22 mouse cellular contexts compared by ENCODE assay signal in genomic region chr12:85298835-85299180, GRCm38 (mm10). TPM values are rescaled to one million over a fixed set of nuclear protein-coding genes. Genes with fewer than 3 reads are reported as not detected.
A peak's percentile ranks its signal among the peaks of the same experiment; 100 is the strongest.
DNase-seq lines count a peak whose midpoint lies in the region; ATAC-seq and TF ChIP-seq lines count a peak whose summit lies in the region.
"Had no signal": no experiment of that assay in that cellular context is flagged by ENCODE, and none has a peak within 500 bp of the region (broad histone marks: within the 10 kb centered on the region; RNA-seq: fewer than 3 reads in every experiment).

No protein-coding gene starts in this region.

- no peak overlapping the region for H3K4me2 ChIP-seq in intestine, embryonic 15.5 days (replicated peaks)
- H3K4me2 ChIP-seq in intestine, postnatal 0 days (replicated peaks; ENCODE audit: low read depth), result no peak overlapping the region
- no peak overlapping the region for H3K4me2 ChIP-seq in lung, embryonic 14.5 days
- H3K4me2 ChIP-seq in intestine, embryonic 16.5 days (ENCODE audit: low read depth, low read length), result no peak overlapping the region
- no peak overlapping the region for H3K4me2 ChIP-seq in stomach, embryonic 15.5 days
- H3K4me2 ChIP-seq: heart, embryonic 12.5 days; hindbrain, embryonic 13.5 days had no signal

- H3K36me3 ChIP-seq in intestine, embryonic 15.5 days, result peaks cover 21% of the 10 kb centered on the region
- H3K36me3 ChIP-seq in intestine, postnatal 0 days (ENCODE audit: control insufficient read depth, insufficient read depth), result peaks cover 28% of the 10 kb centered on the region
- H3K36me3 ChIP-seq in lung, embryonic 14.5 days (ENCODE audit: insufficient read depth), result peaks cover 38% of the 10 kb centered on the region
- H3K36me3 ChIP-seq in intestine, embryonic 16.5 days (ENCODE audit: control insufficient read depth, insufficient read depth, low read length), result peaks cover 12% of the 10 kb centered on the region
- H3K36me3 ChIP-seq in stomach, embryonic 15.5 days, result peaks cover 25% of the 10 kb centered on the region

- no peak overlapping the region for H3K4me3 ChIP-seq in intestine, embryonic 15.5 days (replicated peaks)
- H3K4me3 ChIP-seq in intestine, postnatal 0 days (ENCODE audit: low read depth, low read length), result no peak overlapping the region
- no peak overlapping the region for H3K4me3 ChIP-seq in lung, embryonic 14.5 days (ENCODE audit: low read depth, low read length)
- no peak overlapping the region for H3K4me3 ChIP-seq in intestine, embryonic 16.5 days (ENCODE audit: low read length)
- H3K4me3 ChIP-seq in stomach, embryonic 15.5 days (replicated peaks), result no peak overlapping the region
- H3K4me3 ChIP-seq: heart, embryonic 12.5 days; hindbrain, embryonic 13.5 days; left cerebral cortex, adult 2 months had no signal

- peaks cover 12% of the 10 kb centered on the region for H3K4me1 ChIP-seq in intestine, embryonic 15.5 days (replicated peaks)
- H3K4me1 ChIP-seq in intestine, postnatal 0 days (replicated peaks; ENCODE audit: control insufficient read depth, insufficient read depth, low read length), result no peaks in the 10 kb centered on the region
- peaks cover 5% of the 10 kb centered on the region for H3K4me1 ChIP-seq in lung, embryonic 14.5 days (ENCODE audit: insufficient read depth)
- peaks cover 12% of the 10 kb centered on the region; the same call in 1 of the 2 replicates for H3K4me1 ChIP-seq in intestine, embryonic 16.5 days (ENCODE audit: control insufficient read depth, insufficient read depth, low read length)
- 0 out of 2 replicates have a peak, but pooled peaks cover 5% of the 10 kb centered on the region for H3K4me1 ChIP-seq in stomach, embryonic 15.5 days
- H3K4me1 ChIP-seq: heart, embryonic 12.5 days; hindbrain, embryonic 13.5 days had no signal

- no peaks in the 10 kb centered on the region for H3K27me3 ChIP-seq in intestine, embryonic 15.5 days (replicated peaks)
- no peaks in the 10 kb centered on the region for H3K27me3 ChIP-seq in intestine, postnatal 0 days (replicated peaks; ENCODE audit: control insufficient read depth, insufficient read depth, low read length)
- no peaks in the 10 kb centered on the region for H3K27me3 ChIP-seq in lung, embryonic 14.5 days (ENCODE audit: insufficient read depth, low read length)
- no peaks in the 10 kb centered on the region for H3K27me3 ChIP-seq in intestine, embryonic 16.5 days (replicated peaks; ENCODE audit: control insufficient read depth, insufficient read depth, low read length)
- H3K27me3 ChIP-seq in stomach, embryonic 15.5 days (replicated peaks), result no peaks in the 10 kb centered on the region
- H3K27me3 ChIP-seq: heart, embryonic 12.5 days; hindbrain, embryonic 13.5 days had no signal

- 56% methylated on average over 1 of the region's 1 CpGs for WGBS in intestine, embryonic 15.5 days
- 63% methylated on average over 1 of the region's 1 CpGs for WGBS in intestine, postnatal 0 days
- 51% methylated on average over 1 of the region's 1 CpGs for WGBS in lung, embryonic 14.5 days
- WGBS in intestine, embryonic 16.5 days, result 65% methylated on average over 1 of the region's 1 CpGs
- 65% methylated on average over 1 of the region's 1 CpGs for WGBS in stomach, embryonic 15.5 days

- H3K9ac ChIP-seq in intestine, embryonic 15.5 days, result no peak overlapping the region
- no peak overlapping the region for H3K9ac ChIP-seq in intestine, postnatal 0 days (ENCODE audit: low read depth, low read length)
- H3K9ac ChIP-seq in lung, embryonic 14.5 days, result no peak overlapping the region
- no peak overlapping the region for H3K9ac ChIP-seq in intestine, embryonic 16.5 days (ENCODE audit: low read depth, low read length)
- H3K9ac ChIP-seq in stomach, embryonic 15.5 days, result no peak overlapping the region
- H3K9ac ChIP-seq: heart, embryonic 12.5 days; hindbrain, embryonic 13.5 days; liver, embryonic 14.5 days had no signal

- no peaks in the 10 kb centered on the region for H3K9me3 ChIP-seq in intestine, embryonic 15.5 days
- H3K9me3 ChIP-seq in intestine, postnatal 0 days (ENCODE audit: control insufficient read depth), result no peaks in the 10 kb centered on the region
- peaks cover 10% of the 10 kb centered on the region; the same call in 1 of the 2 replicates for H3K9me3 ChIP-seq in lung, embryonic 14.5 days (ENCODE audit: low read depth, low read length)
- H3K9me3 ChIP-seq in intestine, embryonic 16.5 days (ENCODE audit: control insufficient read depth, low read length), result no peaks in the 10 kb centered on the region
- no peaks in the 10 kb centered on the region for H3K9me3 ChIP-seq in stomach, embryonic 15.5 days

- H3K27ac ChIP-seq in intestine, embryonic 15.5 days, result peak overlapping the region; percentile 15; the same call in 1 of the 2 replicates
- H3K27ac ChIP-seq in intestine, postnatal 0 days (ENCODE audit: low read depth, low read length), result no peak overlapping the region
- H3K27ac ChIP-seq in lung, embryonic 14.5 days (ENCODE audit: low read depth), result peak overlapping the region; percentile 54; the same call in 1 of the 2 replicates
- peak overlapping the region; percentile 46; the same call in 1 of the 2 replicates for H3K27ac ChIP-seq in intestine, embryonic 16.5 days (ENCODE audit: low read length)
- peak overlapping the region; percentile 35; the same call in 1 of the 2 replicates for H3K27ac ChIP-seq in stomach, embryonic 15.5 days
- H3K27ac ChIP-seq: hindbrain, embryonic 13.5 days; left cerebral cortex, adult 2 months; liver, embryonic 14.5 days had no signal

- no peak for TF ChIP-seq CTCF in intestine, postnatal 0 days (IDR thresholded peaks at IDR 0.05; ENCODE audit: low read depth)
- no peak for TF ChIP-seq CTCF in lung, embryonic 14.5 days (IDR thresholded peaks at IDR 0.05; ENCODE audit: low read depth)

- 0 out of 2 replicates have a peak, but pooled peaks have one; percentile 49 for ATAC-seq in intestine, embryonic 15.5 days
- ATAC-seq in intestine, postnatal 0 days, result no peak
- no peak for ATAC-seq in lung, embryonic 14.5 days (ENCODE audit: insufficient read depth)
- ATAC-seq in intestine, embryonic 16.5 days, result no peak
- no peak for ATAC-seq in stomach, embryonic 15.5 days (ENCODE audit: insufficient read depth, low FRiP score, low read depth)
- ATAC-seq: activated CD4-positive, CD25-positive, alpha-beta regulatory T cell, adult 4 months; inflammation-experienced regulatory T-cells, adult 6 months had no signal

- peak; percentile 46 for DNase-seq in lung, embryonic 14.5 days
- DNase-seq in lung, postnatal 10 days, result no peak
- no peak for DNase-seq in adrenal gland, postnatal 14 days
- DNase-seq in urinary bladder, postnatal 36 days (ENCODE audit: low spot score in 2 of 2), result no peak
- DNase-seq: cerebellum, adult 2 months; left cerebral cortex, postnatal 4 days; lung, postnatal 36 days; retina, postnatal 1 day; right cerebral cortex, postnatal 4 days; thymus, adult 18-20 months; thymus, postnatal 4 days had no signal

RNA-seq across cellular contexts. Expression of gene Zc2hc1c, which starts 10.4 kb away (rescaled TPM):
- polyA plus RNA-seq in intestine, embryonic 15.5 days (2015; fragmentation: Nextera tagmentation; extraction: Ambion mirVana), result 1.7 TPM in 2 replicates
- 0.86 and 0.96 TPM in 2 replicates for polyA plus RNA-seq in intestine, postnatal 0 days (2015; fragmentation: Nextera tagmentation; extraction: Ambion mirVana)
- polyA plus RNA-seq in lung, embryonic 14.5 days (2014; fragmentation: Nextera tagmentation; extraction: Ambion mirVana), result 0.93 and 1.1 TPM in 2 replicates
- 1.5 TPM in 2 replicates for polyA plus RNA-seq in intestine, embryonic 16.5 days (2015; fragmentation: Nextera tagmentation; extraction: Ambion mirVana)
- polyA plus RNA-seq in stomach, embryonic 15.5 days (2015; fragmentation: Nextera tagmentation; extraction: Ambion mirVana), result 2.2 TPM in 2 replicates
- total RNA-seq in adrenal gland, postnatal 14 days (2021), result 0.98 and 1.1 TPM in 2 replicates
- total RNA-seq: granulocyte monocyte progenitor cell, adult 5-6 weeks had no signal

RNA-seq across cellular contexts. Expression of gene Acyp1, which starts 10.6 kb away (rescaled TPM):
- 47.6 and 58.2 TPM in 2 replicates for polyA plus RNA-seq in intestine, embryonic 15.5 days (2015; fragmentation: Nextera tagmentation; extraction: Ambion mirVana)
- 50.3 and 51.9 TPM in 2 replicates for polyA plus RNA-seq in intestine, postnatal 0 days (2015; fragmentation: Nextera tagmentation; extraction: Ambion mirVana)
- polyA plus RNA-seq in lung, embryonic 14.5 days (2014; fragmentation: Nextera tagmentation; extraction: Ambion mirVana), result 37.6 and 42.7 TPM in 2 replicates
- polyA plus RNA-seq in intestine, embryonic 16.5 days (2015; fragmentation: Nextera tagmentation; extraction: Ambion mirVana), result 50.2 and 52.3 TPM in 2 replicates
- polyA plus RNA-seq in stomach, embryonic 15.5 days (2015; fragmentation: Nextera tagmentation; extraction: Ambion mirVana), result 52.6 and 55.6 TPM in 2 replicates
- 31.5 and 38.3 TPM in 2 replicates for total RNA-seq in adrenal gland, postnatal 14 days (2021)

RNA-seq across cellular contexts. Expression of gene Mlh3, which starts 28.4 kb away (rescaled TPM):
- polyA plus RNA-seq in intestine, embryonic 15.5 days (2015; fragmentation: Nextera tagmentation; extraction: Ambion mirVana), result 6.7 and 6.9 TPM in 2 replicates
- 2.5 and 3.0 TPM in 2 replicates for polyA plus RNA-seq in intestine, postnatal 0 days (2015; fragmentation: Nextera tagmentation; extraction: Ambion mirVana)
- 8.8 and 10.2 TPM in 2 replicates for polyA plus RNA-seq in lung, embryonic 14.5 days (2014; fragmentation: Nextera tagmentation; extraction: Ambion mirVana)
- 5.5 and 5.7 TPM in 2 replicates for polyA plus RNA-seq in intestine, embryonic 16.5 days (2015; fragmentation: Nextera tagmentation; extraction: Ambion mirVana)
- 6.8 and 7.1 TPM in 2 replicates for polyA plus RNA-seq in stomach, embryonic 15.5 days (2015; fragmentation: Nextera tagmentation; extraction: Ambion mirVana)
- 9.3 and 11.3 TPM in 2 replicates for total RNA-seq in adrenal gland, postnatal 14 days (2021)

RNA-seq across cellular contexts. Expression of gene Nek9, which starts 40.4 kb away (rescaled TPM):
- 16.2 and 16.7 TPM in 2 replicates for polyA plus RNA-seq in intestine, embryonic 15.5 days (2015; fragmentation: Nextera tagmentation; extraction: Ambion mirVana)
- polyA plus RNA-seq in intestine, postnatal 0 days (2015; fragmentation: Nextera tagmentation; extraction: Ambion mirVana), result 10.2 and 10.3 TPM in 2 replicates
- polyA plus RNA-seq in lung, embryonic 14.5 days (2014; fragmentation: Nextera tagmentation; extraction: Ambion mirVana), result 17.2 and 18.2 TPM in 2 replicates
- polyA plus RNA-seq in intestine, embryonic 16.5 days (2015; fragmentation: Nextera tagmentation; extraction: Ambion mirVana), result 13.2 and 15.9 TPM in 2 replicates
- polyA plus RNA-seq in stomach, embryonic 15.5 days (2015; fragmentation: Nextera tagmentation; extraction: Ambion mirVana), result 16.2 and 18.8 TPM in 2 replicates
- total RNA-seq in adrenal gland, postnatal 14 days (2021), result 65.7 and 66.2 TPM in 2 replicates
